Mouse (Mus musculus): ENCODE results near the gene Ldhd.

The Ldhd gene

DNA sequence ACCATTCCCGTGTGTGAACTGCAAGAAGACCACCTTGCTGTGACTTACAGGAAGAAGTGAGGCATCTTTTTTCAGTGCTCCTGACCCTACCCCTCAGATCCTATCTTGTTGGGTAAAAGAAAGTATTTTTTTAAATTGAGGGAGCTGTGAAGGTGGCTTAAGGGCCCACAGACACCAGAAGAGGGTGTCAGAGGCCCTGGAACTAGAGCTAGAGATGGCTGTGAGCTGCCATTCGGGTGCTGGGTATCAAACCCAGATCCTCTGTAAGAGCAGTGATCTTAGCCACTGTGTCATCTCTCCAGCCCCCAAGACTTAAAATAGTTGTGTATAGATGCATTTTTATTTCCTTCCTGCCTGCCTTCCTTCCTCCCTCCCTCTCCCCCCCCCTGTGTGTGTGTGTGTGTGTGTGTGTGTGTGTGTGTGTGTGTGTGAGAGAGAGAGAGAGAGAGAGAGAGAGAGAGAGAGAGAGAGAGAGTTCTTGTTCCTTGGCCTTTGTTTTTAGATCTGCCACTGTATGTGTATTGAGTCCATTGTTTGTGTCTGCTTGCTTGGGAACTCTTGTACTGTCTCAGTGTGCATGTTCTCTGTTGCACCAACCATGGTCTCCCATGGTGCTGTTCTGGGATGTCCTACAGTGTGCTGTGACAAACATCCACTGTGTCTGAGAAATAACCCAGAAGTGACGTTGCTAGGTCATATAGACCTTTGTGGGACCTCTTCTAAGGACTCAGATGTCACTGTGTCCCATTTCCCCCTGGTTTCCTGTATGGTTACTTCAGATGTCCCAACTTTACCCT lies 35.9 kb downstream of the Ldhd start:
- WGBS: 61% methylated on average over 3 of the region's 3 CpGs

DNA sequence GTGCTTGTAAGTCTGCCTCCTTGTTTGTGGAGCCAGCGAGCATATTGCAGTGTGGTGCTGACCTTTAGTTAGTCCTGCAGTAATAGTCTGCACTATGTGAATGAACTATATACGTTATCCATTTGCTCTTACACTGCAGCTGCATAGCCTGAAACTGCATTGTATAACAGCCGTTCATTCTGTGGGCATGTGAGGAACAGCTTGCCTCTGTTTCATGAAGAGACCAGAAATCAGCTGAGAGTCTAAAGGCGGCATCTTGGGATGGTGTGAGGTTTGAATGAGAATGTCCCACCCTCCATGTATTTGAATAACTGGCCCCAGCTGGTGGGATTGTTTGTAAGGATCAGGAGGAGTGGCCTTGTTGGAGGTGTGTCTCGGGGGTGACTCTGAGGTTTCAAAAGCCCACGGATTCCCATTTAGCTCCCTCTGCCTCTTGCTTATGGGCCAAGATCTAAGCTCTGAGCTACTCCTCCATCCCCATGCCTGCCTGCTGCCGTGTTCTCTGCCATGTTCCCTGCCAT lies 37.7 kb downstream of the Ldhd start:
- 42% methylated on average over 7 of the region's 7 CpGs for WGBS

DNA sequence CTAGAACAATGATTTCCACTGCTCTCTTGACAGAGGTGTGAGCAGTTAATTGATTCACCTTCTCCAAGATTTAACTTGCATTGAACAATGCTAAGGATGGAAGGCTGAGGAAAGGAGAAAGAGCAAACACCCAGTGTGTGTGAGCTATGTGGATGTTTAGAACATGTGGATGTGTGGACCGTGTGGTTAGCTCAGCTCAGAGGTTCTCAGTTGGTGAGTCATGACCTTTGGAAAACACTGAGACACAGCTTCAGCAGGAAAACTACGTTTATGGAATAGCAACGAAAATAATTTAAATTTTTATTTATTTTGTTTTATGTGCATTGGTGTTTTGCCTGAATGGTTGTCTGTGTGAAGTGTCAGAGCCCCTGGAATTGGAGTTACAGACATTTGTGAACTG lies 40.0 kb downstream of the Ldhd start:
- 56% methylated on average over 3 of the region's 3 CpGs for WGBS

DNA sequence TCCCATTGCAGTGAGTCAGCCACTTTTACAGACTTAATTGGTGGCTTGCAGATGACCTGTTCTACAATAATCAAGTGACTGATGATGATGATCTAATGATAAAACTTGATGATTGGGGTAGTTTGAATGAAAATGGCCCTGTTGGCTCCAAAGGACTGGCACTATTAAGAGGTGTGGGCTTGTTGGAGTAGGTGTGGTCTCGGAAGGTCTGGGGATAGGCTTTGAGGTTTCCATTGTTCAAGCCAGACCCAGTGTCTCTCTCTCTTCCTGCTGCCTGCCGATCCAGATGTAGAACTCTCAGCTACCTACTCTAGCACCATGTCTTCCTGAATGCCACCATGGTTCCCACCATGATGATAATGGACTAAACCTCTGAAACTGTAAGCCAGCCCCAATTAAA lies 41.8 kb downstream of the Ldhd start:
- WGBS: 85% methylated on average over 2 of the region's 2 CpGs

DNA sequence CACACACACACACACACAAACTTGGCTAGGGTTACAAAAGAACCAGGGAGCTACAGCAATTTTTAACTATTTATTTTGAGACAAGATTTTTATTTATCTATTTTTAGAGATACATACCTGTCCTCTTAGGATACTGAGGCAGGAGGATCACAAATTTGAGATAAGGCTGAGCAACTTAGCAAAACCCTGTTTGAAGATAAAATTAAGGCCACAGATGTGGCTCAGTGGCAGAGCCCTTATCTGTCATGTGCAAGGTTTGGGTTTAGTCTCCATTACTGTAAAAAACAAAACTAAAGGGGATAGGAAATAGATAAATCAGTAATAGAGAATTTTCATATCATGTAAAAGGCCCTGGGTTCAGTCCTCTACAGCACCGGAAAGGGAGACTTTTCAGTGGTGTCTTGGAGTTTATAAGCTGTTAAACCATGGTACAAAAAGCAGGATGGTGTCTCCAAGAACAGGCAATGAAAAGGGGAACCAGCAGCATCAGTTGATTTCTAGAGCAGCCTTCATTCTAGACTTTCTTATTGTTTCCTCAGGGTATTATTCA lies 42.6 kb downstream of the Ldhd start:
- 84% methylated on average over 1 of the region's 1 CpGs for WGBS

DNA sequence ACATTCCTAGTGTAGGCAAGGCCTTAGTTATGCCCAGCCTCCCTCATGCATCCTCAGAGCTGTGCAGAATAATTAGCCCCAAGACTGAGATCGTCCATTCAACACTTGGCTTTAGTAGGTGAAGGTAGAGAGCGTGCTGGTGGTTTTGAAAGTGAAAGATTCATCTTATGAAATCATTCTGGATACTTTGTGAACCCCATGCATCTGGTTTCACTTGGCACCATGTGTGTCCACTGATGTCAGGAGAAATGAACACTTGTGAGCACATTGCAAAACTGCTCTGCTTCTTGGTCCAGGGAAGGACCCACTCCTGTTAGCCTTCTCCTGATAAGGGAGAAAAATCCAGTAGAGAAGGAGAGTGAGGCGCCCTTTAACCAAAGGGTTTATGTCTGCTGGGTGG lies 45.2 kb downstream of the Ldhd start:
- WGBS: 85% methylated on average over 3 of the region's 3 CpGs

DNA sequence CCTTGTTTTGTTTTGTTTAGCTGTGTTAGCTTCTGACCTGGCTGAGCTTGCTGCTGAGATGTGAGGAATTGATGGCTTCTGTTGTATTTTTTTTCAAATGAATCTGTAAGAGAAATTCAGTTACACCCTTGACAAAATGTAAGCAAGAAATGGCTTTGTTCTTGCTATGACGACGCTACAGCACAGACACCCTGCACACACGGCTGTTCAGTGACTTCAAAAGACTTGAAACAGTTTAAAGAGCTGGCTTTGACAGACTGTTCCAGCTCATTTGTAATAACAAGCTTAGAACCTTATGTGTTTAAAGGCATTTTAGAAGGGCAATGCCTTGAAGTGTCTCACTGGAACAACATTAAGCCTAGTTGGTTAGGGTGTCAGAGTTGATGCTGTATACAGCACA lies 47.8 kb downstream of the Ldhd start:
- 32% methylated on average over 3 of the region's 3 CpGs for WGBS

DNA sequence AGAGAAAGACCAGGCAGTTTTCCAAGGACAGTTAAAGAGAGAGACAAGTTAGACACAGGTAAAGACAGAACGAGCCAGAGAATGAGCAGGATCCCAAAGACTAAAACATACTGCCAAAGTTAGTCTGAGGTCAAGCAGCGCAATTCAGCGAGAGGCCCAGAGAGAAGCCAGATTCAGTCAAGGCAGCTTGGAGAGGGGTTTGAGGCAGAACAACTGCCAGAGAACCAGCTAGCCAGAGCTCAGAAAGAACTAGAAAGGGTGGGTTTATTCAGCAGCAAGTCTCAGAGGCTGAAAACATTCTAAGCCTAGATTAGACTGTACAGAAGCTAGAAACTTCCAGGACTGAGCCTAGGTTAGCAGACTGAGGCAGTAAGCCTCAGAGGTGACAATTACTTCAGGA lies 49.9 kb downstream of the Ldhd start:
- 61% methylated on average over 3 of the region's 3 CpGs for WGBS

DNA sequence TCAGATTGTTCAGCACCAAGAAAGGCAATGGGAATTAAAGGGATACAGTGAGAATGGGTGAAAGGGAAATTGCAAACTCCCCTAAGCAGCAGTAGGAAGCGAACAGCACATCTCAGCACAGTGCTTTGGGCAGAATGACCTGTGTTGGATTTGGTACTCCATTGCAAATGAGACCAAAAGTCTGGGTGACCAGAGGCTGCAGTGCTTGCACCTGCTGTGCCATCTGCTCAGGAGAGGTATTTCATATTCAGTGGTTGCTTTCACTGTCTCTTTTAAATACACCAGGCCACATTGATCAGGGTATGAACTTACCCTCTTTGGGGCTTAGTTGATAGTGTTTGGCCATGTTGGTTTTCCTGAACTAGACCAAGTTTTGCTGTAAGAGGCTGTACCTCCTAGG lies 50.9 kb downstream of the Ldhd start:
- 84% methylated on average over 1 of the region's 1 CpGs for WGBS

DNA sequence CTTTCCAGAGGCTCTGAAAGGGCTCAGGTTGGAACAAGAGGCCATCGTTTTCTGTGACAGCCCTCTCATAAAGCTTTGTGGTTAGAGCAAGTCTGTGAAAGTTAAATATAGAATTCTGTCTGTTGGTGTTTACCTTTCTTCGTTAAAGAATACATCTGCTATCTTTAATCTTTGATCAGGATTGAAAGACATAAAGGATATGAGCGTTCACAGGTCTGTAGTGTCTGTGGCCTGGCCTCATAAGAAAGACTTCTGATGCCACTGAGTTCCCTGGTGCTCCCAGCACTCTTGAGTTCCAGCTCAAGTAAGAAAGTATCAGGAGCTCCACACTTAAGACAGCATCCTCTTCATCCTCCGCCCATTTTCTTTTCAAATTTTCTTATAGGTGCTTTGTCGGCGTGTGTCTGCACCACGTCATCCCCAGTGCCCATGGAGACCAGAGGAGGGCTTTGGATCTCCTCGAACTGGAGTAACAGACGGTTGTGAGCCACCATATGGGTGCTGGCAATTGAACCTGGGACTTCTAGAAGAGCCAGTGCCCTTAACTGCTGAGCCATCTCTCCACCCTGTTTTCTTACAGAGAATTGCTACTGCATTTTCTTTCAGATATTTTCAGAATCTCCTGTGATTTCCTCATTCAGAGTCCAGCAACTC lies 52.2 kb downstream of the Ldhd start:
- WGBS: 76% methylated on average over 9 of the region's 9 CpGs

DNA sequence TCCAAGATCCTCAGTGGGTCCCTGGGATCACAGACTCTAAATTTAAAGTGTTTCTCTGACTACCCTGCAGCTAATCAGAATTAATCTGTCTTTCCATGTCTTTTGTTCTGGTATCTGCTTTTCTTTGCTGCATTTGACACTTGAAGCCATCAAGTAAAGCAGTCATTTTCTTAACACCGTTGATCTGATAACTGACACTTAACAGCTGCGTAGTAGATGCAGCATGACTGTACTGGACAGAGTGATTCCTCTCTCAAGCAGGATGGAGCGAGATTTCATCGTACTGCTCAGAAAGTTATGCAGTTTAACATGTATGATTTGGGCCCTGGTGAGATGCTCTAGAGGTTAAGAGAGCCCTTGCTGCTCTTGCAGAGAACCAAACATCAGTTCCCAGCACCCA lies 54.7 kb downstream of the Ldhd start:
- WGBS: 95% methylated on average over 4 of the region's 4 CpGs

DNA sequence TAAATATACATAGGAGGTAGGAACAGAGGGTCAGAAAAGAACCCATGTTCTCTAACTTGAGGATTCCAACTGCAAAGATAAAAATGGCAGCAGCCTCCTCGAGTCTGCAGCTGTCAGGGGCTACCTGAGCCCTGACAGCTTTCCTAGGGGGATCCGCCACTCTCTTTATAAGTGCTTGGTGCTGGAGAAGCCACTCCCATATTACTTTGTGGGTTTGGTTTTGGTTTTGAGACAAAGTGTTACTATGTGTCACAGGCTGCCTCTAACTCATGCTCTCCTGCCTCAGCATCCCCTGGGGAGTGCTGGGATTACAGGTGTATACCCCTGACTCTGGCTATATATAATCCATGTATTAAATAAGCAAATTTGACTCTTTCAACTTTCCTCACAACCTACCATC lies 56.2 kb downstream of the Ldhd start:
- 41% methylated on average over 2 of the region's 2 CpGs for WGBS

All from cerebral cortex, adult 2 months (tissue).